Mouse (Mus musculus) adrenal gland, adult 2 months (tissue): ENCODE measurements at regions not wholly inside any gene's neighbourhood (a gene's known extent, or its start where the extent isn't known, plus 50 kb on each side); places are given as distances from the start of the nearest gene placed in this dataset.
A peak's percentile ranks its signal among the peaks of the same experiment; 100 is the strongest.

ENCODE experiments used
- DNase-seq: peaks from one replicate; pipeline ENCODE4 v3.0.0; 2021

DNA sequence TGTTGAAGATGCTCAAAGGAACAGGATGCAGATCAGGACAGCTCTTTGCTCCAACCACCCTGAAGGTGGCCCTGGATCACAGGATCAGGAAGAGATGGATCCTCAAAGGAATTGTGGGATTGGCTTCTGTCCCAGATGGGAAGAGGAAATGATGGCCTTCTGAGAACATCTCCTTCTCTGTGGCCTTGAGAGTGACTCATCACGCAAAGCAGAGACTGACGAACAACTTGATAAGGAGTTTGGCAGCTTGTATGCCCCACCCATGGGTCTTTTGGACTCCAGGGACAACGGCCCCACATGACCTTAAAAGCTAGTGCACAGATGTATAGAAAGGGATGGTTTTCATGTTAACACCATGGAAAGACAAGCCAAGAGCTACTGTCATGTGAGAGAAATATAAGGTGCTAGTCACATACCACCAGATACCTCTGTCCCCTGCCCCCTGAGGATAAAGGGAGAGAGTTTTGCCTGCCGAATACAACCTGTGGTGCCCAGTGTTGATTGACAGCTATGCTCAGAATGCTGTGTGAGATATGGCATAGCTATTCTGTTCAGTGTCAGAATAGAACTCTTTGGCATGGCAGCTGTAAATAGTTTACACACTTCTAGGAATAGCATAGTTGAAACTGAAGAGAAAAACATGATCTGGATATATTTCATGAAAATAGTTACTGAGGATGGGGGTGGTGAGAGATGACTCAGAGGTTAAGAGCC, 109.2 kb upstream of the S1pr3 start:
- peak; percentile 67 for DNase-seq

DNA sequence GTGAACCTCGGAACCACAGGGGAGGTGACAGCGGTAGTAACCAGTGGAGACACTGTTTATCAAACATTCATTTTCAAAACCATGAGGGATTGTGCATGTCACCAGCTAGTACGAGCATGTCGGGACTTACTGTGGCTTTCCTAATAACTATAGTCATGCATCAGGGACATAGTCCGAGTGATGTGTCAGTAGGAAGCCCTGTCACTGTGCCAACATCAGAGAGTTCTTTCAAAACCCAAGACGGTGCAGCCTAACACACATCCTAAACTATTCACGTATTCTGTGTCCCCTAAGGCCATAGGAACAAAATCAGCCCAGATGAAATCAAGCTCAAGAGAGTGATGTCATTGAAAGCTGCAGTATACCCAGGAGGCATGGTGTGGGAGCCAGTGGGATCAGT, 107.0 kb upstream of the S1pr3 start:
- no peak for DNase-seq

DNA sequence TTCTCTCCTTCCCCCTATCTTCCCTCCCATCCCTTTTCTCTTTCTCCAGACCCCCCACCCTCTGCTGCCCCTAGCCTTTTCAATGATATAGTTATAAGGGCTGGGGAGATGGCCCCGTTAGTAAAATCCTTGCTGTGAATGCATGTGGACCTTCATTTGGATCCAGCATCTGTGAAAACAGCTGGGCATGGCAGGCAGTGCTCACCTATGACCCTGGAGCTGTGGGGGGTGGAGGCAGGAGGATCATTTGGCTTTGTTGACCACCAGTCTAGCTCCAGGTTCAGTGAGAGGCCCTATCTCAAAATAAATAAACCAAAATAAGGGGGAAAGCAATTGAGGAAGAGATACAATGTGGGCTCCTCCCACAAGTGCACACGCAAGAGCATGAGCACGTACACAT, 105.3 kb upstream of the S1pr3 start:
- DNase-seq, result no peak

DNA sequence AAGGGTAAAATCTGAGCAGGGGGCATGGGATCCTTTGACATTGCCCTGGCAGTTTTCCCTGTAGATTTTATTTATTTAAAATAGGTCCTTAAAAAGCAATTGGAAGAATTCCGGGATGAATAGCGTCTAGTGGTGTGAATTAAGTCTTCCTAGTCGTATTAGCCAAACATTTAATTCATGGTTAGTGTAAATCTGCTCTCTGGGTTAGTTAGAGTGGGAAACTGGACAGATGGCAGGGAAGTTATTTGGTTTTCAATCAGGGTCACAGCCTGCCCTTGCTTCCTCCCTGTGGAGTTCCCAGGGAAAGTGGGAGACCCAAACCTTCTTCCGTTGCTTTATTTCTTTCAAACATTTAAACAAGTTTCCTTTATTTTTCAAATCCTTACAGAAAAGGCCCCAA, 103.8 kb upstream of the S1pr3 start:
- DNase-seq, result no peak

DNA sequence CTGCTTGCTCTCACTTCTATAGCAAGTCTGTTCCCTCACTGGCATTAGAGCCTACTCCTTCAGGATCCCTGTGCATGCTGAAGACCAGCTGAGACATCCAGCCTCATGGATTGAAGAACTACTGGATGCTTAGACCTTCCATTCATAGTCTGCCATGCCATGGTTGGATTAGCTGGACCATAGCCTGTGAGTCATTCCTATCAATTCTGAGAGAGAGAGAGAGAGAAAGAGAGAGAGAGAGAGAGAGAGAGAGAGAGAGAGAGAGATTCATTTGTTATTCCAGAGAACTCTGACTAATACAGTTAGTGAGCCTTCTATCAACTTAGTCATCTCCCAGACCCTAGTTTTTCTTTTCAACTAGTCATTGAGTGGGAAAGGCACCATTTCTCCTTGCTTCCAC, 99.0 kb upstream of the S1pr3 start:
- no peak for DNase-seq

DNA sequence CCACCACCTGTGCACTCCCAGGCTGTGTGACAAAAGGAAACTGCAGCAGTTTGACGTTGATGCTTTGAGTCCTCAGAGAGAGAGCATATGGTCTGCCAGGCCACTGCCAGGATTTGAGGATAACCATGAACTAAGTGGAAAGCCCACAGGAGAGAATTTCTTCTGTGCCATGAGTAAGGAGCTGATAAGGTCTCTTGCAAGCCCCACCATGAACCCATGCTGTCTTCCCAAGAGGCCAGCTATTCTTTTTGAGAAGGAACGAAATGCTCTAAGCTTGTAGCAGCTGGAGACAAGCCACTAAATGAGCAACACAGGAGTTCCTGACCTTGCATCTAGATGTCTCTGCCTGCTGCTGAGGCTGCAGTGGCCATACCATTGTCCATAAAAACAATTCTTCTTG, 98.4 kb upstream of the S1pr3 start:
- no peak for DNase-seq

DNA sequence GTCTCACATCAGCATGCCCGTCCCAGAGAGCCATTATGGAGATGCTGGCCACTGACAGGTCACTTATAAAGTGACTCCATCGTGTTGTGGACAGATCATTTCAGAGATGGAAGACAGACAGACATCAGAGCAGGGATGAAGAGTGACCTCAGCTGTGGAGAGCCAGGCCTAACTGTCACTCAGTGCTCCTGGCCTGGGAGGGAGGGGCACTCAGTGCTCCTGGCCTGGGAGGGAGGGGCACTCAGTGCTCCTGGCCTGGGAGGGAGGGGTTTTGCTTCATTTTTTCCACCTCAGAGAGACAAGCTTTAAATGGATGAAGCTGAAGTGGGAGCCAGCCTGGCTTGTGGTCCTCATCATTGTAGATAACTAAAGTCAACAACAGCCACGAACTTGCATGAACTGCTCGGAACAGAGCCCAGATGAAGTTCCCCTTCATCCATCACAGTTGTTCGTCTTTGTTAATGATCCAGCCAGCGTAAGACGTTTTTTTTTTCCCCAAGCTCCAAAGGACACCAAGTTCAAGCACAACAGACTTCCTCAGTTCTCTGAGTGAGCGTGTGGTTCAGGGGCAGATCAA, 96.7 kb upstream of the S1pr3 start:
- no peak for DNase-seq

DNA sequence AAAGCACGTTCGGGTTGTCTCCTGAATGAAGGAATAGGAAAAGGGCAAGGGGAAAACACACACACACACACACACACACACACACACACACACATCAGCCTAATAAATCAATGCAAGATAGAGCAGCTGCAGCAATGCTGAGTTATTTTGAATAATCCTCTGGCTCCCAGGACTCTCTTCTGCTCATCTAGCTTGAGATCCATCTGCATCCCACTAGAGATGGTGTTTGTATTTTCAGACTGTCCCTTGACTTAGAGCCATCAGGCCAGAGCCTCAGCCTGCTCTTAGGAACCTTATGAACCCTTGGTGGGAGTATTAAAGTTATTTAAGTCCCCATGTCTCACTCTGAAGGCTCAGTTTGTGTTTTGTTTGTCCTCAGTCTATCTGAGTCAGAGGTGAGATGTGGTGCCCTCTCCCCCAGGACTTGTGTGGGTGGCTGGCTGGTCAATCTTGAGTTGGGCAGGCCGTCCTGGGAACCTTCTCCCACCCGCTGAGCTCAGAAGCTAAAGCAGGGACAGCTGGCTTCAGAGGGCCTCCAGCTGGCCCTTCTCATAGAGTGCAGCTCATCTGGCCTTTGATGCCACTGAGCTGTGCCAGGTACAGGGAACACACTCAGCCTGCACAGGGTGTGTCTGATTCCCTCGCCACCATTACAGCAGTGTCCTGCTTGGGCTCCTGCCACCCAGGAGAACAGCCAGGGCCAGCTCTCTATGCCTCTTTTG, 95.1 kb upstream of the S1pr3 start:
- no peak for DNase-seq

DNA sequence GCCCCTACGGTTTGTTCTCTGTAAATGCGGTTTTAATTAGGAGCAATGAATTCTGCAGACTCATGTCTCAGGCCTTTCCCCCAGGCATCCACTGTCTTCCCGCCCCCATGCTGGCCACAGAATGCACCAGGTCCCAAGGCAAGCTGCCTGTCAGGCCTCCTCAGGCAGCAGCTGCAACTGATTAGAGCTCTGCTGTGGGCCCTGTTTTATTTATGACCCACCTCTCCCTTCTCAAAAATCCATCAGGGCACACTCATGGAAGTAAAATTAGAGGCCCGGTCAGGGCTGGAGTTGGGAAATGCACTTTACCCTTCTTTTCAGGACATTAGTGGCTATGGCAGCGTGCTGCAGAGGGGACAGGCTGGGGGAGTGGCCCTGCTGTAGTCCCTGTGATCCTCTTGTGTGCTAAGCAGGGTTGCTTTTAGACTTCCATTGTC, 93.9 kb upstream of the S1pr3 start:
- peak; percentile 39 for DNase-seq

DNA sequence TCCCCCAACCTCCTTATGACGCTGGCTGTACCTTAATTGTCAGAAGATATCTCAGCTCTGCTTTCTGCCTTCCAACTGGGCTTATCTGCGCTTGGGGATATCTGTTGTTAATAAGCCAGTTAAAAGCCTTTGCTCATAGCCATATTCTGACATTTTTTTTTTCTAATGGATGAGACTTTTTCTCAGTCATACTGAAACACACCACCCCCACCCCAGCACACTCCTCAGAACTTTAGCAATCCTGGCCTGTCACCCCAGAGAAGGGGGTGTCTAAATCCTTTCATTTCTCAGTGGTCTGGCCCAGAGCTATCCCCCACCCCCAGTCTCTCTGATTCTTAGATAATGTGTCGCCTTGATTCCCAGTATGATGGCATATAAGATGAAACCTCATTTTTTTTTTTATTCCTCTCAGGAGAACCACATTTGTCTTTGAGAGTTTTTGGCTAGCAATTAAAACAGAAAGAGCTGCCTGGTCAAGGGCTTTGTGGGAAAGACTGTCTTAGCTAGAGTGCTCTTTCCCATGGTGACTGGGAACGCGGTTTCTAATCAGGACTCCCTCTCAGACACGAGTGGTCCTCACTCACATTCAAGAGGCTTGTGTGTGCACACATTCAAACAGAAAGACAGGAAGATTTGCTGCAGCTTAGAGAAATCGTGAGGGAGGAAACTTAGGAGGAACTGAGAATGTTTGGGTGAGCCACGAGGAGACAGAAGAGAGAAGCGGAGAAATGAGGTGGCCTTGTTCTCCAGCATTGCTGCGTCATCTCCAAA, 93.2 kb upstream of the S1pr3 start:
- no peak for DNase-seq

DNA sequence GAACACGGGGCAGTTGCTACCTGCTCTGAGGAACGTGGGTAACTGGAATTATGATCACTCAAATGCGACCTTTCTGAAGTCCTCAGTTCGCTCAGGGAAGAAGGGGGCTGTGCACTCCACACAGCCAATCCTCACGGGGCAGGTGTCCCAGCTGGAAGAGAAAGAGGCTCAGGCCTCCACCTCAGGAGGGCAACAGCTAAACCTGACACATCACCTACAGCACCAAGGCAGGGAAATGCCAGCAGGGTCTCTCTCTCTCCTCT, 92.7 kb upstream of the S1pr3 start:
- DNase-seq, result no peak

DNA sequence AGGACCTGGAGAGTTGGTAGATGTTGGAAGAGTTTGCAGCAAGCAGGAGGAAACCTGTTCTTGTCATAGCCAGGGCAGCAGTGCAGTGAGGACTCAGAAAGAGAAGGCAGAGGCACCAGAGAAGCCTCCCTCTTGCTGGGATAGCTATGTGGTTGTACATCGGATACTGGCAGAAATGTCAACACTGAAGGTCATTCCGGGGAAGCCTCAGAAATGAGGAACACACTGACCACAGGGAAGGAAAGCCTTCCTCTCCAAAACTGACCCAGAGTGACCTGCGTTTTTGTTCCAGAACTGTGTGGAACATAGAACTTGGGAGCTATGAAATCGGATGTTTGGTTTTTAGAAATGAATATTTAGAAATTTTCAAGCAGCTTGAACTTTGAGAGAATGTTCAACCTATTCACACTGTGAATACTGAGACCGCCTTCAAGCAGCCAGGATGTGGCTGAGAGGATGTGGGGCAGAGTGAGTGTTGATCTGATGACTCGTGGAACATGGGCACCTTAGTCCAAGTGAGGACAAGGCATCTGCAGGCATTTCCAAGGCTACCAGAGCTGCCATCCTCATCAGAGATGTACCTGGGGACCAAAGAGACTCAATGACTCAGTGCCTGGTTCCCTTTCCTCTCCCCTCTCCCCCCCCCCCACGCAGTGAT, 85.3 kb upstream of the S1pr3 start:
- DNase-seq, result no peak

DNA sequence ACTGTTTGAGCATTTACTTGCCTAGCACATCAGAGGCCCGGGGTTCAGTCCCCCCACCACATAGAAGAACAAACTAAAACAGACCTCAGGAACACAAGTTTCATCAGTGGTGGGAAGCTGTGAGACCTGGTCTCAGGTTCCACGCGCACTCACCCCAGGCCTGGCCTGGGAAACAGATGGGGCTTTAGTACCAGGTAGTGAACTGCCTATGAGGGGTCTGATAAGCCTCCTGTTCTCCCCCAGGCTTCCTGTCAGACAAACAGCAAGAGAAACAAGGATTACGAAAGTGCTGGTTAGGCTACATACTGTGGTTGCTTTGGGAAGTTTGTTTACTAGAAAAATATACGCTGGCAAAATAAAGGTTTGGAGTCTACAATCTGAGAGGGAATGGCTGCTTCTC, 83.7 kb upstream of the S1pr3 start:
- DNase-seq, result no peak

DNA sequence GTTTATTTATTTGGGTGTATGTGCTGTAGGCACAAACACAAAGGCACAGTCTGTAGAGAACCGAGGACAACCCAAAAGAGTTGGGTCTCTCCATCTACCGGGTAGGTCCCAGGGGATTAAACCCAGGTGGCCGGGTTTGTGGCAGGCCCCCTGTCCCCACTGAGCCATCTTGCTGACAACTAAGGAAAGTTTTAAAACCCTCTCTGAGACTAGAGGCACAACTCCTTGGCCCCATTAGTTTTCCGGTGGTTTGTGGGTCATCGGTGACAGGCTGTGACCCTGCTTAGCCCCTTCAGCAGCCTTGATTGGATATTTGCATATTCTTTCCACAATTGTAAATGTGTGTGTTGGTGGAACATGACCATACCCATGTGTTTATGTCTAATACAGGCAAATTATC, 83.1 kb upstream of the S1pr3 start:
- no peak for DNase-seq

DNA sequence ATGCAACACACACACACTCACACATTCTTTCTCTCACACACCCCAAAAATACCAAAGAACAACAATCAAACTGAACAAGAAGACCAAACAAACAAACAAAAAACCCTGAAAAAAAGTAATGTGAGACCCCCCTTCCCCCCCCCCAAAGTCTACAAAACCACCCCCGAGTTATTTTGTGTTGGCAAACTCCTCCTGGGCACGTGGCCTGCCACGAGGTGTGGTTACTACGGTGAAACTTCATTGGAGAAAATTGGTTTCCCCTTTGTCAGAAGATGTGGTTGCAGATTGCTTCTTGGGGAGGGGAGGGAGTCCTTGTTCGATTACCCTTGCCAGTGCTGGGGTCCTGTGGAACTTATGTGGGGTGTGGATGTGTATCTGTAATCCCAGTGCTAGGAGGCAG, 82.3 kb upstream of the S1pr3 start:
- no peak for DNase-seq

DNA sequence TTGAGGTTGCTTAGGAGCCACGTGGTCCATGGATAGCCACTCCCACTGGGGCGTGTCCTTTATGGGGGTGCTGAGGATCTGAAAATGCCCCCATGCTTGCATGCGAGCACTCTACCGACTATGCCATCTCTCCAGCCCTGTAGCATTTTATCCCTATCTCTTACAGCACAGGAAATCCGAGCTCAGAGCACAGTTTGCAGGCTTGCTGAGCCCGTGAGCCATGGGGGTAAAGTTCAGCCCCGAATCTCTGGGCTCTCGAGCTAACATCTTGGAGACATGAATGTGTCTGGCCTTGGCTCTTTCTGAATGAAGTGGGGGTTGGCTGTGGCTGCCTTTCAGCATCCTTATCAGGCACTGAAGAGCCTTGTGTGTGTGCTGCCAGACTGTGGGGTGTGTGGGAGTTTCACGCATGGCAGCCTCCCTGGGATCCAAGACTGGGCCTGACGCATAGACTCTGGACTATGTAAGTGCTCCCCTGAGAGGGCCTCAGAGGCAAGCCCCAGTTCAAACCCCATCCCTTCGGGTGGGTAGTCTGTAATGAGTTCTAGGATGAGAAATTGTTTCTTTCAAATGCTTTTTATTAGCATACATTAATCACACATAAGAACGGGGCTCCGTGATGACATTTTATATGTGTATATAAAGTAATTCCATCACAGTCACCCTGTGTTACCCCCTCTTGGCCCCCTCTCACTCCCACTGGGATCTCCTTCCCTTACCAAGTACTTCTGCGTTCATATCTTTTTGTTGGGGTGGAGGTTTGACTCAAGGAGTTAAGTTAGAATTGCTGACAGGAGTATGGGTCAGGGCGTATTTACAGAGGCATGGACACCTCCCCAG, 80.1 kb upstream of the S1pr3 start:
- DNase-seq, result peak; percentile 11

DNA sequence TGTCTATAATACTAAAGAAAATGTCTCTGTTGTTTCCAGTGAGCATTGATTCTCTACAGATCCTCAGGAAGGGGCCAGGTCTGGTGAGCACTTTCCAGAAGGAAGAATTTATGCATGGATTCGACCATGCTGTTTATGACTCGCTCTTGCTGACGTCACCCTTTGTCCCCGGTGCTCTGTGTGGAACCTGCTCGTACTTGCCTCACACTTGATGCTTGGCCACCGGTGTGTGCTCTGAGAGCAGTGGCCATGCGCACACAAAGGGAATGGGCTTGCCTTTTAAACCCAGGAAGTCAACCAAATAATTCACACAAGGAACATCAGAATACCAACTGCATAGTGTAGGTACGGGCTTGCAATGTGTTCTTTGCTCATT, 79.5 kb upstream of the S1pr3 start:
- DNase-seq, result no peak

DNA sequence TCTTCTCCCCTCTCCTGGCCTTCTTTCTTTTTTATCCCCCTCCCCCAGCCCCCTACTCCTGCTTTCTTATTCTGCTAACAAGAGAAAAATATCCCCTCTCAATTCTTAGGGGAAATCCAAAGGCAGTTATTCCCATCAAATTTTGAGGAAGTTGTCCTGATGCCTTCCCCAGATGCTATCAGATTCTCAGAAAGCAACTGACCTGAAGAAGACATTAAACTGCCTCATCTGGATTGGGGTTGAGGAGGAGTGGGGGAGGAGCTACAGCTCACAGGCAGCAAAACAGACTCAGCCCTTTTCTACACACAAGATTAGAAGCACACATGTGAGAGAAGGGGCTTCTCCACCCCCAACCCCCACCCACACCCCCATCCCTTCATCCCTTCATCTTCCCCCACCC, 78.7 kb upstream of the S1pr3 start:
- no peak for DNase-seq

DNA sequence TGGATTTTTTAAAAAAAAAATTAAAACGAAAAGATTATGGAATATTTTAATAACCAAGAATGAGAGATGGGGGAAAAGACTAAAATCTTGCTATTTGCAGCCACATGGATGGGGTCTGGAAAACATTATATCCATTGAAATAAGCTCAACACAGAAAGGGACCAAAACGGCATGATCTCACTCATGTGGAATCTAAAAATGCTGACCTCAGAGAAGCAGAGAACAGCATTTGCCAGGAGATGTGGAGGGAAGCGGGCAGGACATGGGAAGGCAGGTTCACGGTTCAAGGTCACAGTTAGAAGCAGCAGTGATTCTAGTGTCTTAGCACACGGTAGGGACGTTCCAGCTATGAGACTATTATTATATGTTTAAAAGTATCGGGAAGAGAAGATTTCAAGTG, 76.2 kb upstream of the S1pr3 start:
- no peak for DNase-seq

DNA sequence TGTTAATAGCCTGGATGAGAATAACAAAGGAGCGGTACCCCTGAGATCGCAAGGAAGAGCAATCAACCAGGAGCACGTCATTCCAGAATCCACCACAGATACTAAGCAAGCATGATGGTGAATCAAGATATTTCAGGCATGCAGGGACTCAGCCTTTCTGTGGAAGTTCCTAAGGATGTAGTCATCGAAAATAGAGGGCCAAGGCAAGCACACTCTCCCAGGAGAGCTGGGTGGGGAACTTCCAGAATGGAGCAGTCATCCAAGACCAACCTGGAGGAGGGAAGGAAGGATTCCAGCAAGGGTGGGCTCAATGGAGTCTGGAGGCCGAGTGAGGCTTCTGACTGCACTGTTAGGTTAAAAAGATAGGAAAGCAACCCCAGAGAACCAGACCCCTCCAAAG, 75.0 kb upstream of the S1pr3 start:
- no peak for DNase-seq

DNA sequence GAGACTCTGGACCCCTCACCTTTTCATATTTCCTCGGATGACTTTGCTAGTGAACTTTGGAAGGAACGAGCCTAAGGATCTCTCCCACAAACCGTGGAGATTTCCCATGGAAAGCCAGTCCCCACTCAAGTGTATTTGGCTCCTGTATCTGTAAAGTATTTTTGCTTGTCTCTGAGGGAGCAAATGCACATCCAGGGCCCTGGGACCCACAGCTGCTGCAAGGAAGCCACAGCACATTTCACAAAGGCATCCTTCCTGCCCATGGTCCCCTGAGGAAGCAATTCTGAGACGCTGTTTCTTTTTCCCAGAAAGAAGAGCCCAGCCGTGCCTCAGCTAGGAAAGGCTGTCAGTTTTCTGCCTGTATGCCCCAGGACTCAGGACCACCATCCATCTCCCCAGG, 71.7 kb upstream of the S1pr3 start:
- DNase-seq, result no peak

DNA sequence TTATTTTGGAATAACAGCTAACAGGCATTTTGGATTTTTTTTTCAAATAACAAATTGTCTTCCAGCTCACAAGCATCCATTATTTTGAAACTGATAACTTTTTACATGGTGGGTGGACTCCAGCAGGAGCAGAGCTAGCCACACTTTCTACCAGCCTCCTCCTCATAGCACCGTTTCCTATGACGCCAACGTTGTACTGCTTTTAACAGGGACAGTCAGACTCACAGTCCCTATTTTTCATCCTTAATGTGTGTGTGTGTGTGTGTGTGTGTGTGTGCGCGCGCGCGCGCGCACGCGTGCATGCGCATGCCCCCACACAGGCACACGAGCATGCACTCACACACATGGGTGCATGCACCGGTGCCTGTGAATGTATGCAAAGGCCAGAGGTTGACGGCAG, 70.5 kb upstream of the S1pr3 start:
- DNase-seq, result no peak
